Mouse (Mus musculus): ENCODE data around the gene Stk32b. TPM values are rescaled to one million over a fixed set of nuclear protein-coding genes. Genes with fewer than 3 reads are reported as not detected.

Stk32b gene
- polyA plus RNA-seq, 1 experiment from 2014 or later, result 0.35 TPM

DNA sequence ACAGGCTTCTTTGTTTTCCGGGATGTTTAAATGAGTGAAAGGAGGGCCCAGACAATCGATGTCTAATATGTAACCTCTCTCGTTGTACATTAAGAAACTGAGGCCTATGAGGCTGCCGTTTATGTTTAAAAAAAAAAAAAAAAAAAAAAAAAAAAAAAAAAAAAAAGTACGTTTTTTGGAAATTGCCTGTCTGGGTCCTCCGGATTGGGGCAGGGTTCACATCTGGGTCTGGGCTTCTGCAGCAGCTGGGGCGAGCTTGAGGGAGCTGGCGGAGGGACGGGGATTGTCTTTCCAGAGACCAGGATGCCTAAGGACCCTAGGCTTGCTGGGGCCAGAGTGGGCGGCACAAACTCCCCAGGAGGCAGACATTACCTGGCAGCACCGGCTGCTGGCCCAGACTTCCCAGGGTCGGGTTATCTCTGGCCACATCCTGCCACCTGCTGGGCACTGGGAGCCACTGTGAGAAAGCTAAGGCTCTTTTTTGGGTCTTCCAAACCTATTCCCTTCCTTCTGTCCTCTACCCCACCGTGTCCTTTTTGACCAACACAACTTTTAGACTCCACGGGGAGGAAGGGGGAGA lies 503 bp upstream of the Stk32b start:
- WGBS, result 1% methylated on average over 14 of the region's 14 CpGs
- Histone ChIP-seq H3K27me3 (replicated peaks) (peaks cover 22% of the 10 kb centered on the region), H3K4me3 (replicated peaks) (peak overlapping the region; percentile 38), H3K27ac (no peak overlapping the region), H3K4me1 (replicated peaks) (no peaks in the 10 kb centered on the region; the same call in 1 of the 2 replicates), H3K9ac (no peak overlapping the region), H3K36me3 (no peaks in the 10 kb centered on the region), H3K9me3 (no peaks in the 10 kb centered on the region), H3K4me2 (replicated peaks) (peak overlapping the region; percentile 86)
- peak; percentile 70; the same call in 1 of the 2 replicates for ATAC-seq

DNA sequence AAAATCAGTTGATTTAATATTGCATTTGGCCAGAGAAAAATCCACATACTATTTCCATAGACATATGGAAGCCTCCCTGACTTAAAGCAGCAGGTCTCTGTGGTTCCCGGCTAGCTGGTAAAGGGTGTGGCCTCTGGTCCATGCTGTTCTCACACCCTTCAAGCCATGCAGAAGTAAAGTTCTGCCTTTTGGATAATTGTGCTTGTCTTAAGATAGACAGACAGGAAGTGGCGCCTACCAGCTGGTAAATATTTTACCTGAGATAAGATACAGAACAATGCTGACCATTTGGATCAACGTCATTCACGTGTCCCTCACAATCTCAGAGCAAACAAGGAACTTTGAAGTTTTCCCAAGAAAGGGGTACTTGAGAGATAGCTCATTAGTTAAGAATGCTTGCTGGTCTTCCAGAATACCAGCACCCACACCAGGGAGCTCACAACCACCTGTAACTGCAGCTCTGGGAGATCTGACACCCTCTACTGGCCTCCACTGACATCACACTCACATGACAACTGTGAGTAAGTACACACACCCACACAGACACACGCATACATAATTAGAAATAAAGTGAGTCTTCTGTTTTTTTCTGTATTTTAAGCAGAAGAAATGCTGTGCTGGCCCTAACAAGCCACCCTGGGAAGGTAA lies 7.6 kb downstream of the Stk32b start:
- Histone ChIP-seq H3K9ac (no peak overlapping the region), H3K9me3 (no peaks in the 10 kb centered on the region), H3K4me3 (replicated peaks) (no peak overlapping the region), H3K27ac (no peak overlapping the region), H3K4me2 (replicated peaks) (no peak overlapping the region), H3K4me1 (replicated peaks) (no peaks in the 10 kb centered on the region), H3K36me3 (no peaks in the 10 kb centered on the region), H3K27me3 (replicated peaks) (no peaks in the 10 kb centered on the region)
- WGBS, result 64% methylated on average over 5 of the region's 5 CpGs
- ATAC-seq, result peak; percentile 66

DNA sequence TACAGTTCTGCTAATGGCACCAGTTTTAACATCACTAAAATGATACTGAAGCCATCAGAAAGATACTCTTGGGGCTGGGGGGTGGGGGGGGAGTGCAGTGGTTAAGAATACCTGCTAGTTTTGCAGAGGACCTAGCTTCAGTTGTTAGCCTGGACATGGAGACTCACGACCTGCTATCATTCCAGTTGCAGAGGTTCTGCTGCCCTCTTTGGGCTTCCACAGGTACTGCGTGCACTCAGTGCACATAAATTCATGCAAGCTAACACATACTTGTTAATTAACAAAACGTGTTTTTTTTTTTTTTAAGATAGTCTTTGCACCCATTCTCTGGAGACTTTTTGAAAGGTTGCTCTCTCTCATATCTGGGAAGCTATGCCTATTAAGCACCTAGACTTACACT lies 8.8 kb downstream of the Stk32b start:
- no peak overlapping the region for H3K27ac ChIP-seq
- H3K4me2 ChIP-seq (replicated peaks), result no peak overlapping the region
- no peak overlapping the region for H3K9ac ChIP-seq
- 70% methylated on average over 3 of the region's 3 CpGs for WGBS
- ATAC-seq, result no peak
- H3K4me3 ChIP-seq (replicated peaks), result no peak overlapping the region
- no peaks in the 10 kb centered on the region for H3K27me3 ChIP-seq (replicated peaks)
- H3K36me3 ChIP-seq, result no peaks in the 10 kb centered on the region
- no peaks in the 10 kb centered on the region for H3K4me1 ChIP-seq (replicated peaks)
- H3K9me3 ChIP-seq, result no peaks in the 10 kb centered on the region

DNA sequence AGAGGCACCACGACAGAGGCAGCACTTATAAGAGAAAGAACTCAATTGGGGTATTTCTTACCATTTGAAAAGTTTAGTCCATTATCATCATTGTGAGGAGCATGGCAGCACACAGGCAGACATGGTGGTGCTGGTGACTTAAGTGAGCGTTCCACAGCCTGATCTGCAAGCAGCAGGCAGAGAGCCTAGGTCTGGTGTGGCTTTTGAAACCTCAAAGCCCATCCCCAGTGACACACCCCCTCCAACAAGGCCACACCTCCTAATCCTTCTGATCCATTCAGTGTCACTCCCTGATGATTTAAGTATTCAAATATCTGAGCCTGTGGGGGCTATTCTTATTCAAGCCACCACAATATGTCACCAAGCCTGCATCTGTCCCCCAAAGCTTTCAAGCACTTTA lies 12.0 kb downstream of the Stk32b start:
- 78% methylated on average over 2 of the region's 2 CpGs for WGBS
- no peak for ATAC-seq
- no peaks in the 10 kb centered on the region for H3K27me3 ChIP-seq (replicated peaks)
- H3K36me3 ChIP-seq, result no peaks in the 10 kb centered on the region
- no peak overlapping the region for H3K27ac ChIP-seq
- no peak overlapping the region for H3K4me2 ChIP-seq (replicated peaks)
- no peaks in the 10 kb centered on the region for H3K9me3 ChIP-seq
- H3K9ac ChIP-seq, result no peak overlapping the region
- H3K4me1 ChIP-seq (replicated peaks), result no peaks in the 10 kb centered on the region
- no peak overlapping the region for H3K4me3 ChIP-seq (replicated peaks)

DNA sequence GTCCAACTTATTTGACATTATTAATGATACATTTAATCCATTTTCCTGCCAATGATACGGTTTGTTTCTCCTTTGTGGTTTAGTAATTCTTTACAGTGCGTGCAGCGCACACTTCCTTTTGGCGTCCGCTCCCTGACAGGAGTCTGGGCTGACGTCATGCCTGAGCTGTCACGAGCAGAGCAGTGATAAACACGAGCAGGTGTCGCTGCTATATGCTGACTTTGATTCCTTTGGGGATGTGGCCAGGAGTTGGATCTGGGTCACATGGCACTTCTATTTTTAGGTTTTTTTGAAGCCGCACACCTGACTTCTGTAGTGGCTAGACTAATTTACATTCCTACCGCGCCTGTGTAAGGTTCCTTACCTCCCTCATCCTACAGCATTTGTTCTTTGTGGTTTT lies 17.2 kb downstream of the Stk32b start:
- Histone ChIP-seq H3K4me3 (replicated peaks) (no peak overlapping the region), H3K9ac (no peak overlapping the region), H3K27ac (no peak overlapping the region), H3K4me2 (replicated peaks) (no peak overlapping the region), H3K9me3 (no peaks in the 10 kb centered on the region), H3K27me3 (replicated peaks) (no peaks in the 10 kb centered on the region), H3K36me3 (no peaks in the 10 kb centered on the region), H3K4me1 (replicated peaks) (no peaks in the 10 kb centered on the region)
- 71% methylated on average over 12 of the region's 12 CpGs for WGBS
- ATAC-seq, result no peak

DNA sequence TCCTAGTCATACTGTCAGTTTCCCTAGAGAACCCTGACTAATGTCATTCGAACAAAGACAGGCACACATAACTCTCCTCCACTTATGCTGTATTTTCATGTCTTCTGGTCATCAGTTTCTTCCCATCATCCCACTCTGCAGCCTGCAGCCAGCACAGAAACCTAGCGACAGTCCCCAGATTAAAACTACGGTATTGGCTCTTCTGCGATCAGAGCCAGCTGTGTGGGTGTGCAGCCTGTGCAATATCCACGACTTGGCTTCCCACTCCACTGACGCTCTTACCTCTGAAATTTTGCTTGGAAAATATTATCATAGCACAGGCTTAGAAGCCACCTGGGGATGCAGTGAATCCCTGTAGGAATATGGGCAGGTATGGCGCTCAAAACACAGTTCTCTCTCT lies 19.7 kb downstream of the Stk32b start:
- Histone ChIP-seq H3K27ac (no peak overlapping the region), H3K9ac (no peak overlapping the region), H3K9me3 (no peaks in the 10 kb centered on the region), H3K27me3 (replicated peaks) (no peaks in the 10 kb centered on the region), H3K4me3 (replicated peaks) (no peak overlapping the region), H3K4me2 (replicated peaks) (no peak overlapping the region), H3K4me1 (replicated peaks) (no peaks in the 10 kb centered on the region), H3K36me3 (no peaks in the 10 kb centered on the region)
- ATAC-seq, result no peak
- 83% methylated on average over 7 of the region's 7 CpGs for WGBS

DNA sequence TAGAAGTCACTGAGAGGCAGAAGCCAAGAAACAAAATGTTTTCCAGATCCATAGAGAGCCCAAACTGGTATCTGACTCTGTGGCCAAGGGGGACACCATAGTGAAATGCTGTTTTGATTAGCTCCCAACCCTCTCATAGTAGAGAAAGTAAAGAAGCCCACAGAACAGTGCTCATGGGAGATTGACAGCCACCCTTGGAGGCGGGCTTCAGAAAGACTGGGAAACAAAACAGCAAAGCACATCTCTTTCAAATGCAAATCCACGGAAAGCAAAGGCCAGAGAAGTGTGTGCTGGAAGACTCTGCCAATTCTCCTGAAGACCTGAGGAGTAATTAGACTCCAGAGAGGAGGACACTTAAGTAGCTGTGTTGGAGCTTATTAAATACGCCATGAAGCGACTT lies 21.2 kb downstream of the Stk32b start:
- H3K4me1 ChIP-seq (replicated peaks), result no peaks in the 10 kb centered on the region
- no peak for ATAC-seq
- H3K27ac ChIP-seq, result no peak overlapping the region
- WGBS, result 57% methylated on average over 4 of the region's 4 CpGs
- H3K36me3 ChIP-seq, result no peaks in the 10 kb centered on the region
- H3K4me3 ChIP-seq (replicated peaks), result no peak overlapping the region
- H3K27me3 ChIP-seq (replicated peaks), result no peaks in the 10 kb centered on the region
- no peak overlapping the region for H3K9ac ChIP-seq
- H3K4me2 ChIP-seq (replicated peaks), result no peak overlapping the region
- H3K9me3 ChIP-seq, result no peaks in the 10 kb centered on the region

DNA sequence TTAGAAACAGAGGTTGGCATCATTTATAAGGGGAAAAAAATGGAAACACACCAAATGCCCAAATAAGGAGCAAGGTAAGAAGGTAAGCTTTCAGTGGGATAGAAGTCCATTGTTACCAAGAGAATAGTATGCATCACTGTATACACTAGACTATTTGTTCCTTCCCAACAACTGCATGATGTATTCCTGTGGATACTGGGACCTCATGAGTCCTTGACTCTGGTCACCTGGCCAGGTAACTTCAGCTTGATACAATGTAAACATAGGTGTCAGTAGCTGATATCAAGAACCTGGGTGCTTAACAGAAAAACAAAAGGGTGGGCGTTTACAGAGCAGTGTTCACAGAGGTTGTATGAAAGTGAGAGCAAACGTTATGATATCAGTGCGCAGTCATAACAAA lies 24.2 kb downstream of the Stk32b start:
- Histone ChIP-seq H3K27ac (no peak overlapping the region), H3K4me3 (replicated peaks) (no peak overlapping the region), H3K4me2 (replicated peaks) (no peak overlapping the region), H3K9ac (no peak overlapping the region), H3K27me3 (replicated peaks) (no peaks in the 10 kb centered on the region), H3K36me3 (no peaks in the 10 kb centered on the region), H3K9me3 (no peaks in the 10 kb centered on the region), H3K4me1 (replicated peaks) (no peaks in the 10 kb centered on the region)
- no peak for ATAC-seq
- 65% methylated on average over 3 of the region's 3 CpGs for WGBS

DNA sequence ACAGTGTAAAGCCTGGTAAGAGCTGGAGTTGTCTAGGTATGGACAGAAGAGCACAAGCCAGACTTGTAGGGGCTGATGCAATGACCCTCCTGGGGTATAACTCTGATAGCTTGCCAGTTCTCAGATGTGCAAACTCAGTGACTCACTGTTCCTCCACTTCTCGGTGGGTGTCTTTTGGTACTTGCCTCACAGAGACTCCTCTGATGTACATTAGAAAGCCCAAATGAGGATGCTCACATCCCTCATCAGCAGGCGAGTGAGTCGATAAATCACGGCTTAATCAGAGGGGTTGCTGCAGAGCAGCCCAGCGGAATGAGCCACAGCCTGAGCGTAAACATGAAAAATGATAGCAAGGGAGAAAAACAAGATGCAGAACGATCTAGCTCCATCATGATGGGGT lies 46.2 kb downstream of the Stk32b start:
- H3K4me3 ChIP-seq (replicated peaks), result no peak overlapping the region
- no peaks in the 10 kb centered on the region for H3K9me3 ChIP-seq
- 85% methylated on average over 7 of the region's 7 CpGs for WGBS
- no peak overlapping the region for H3K27ac ChIP-seq
- no peak for ATAC-seq
- H3K4me2 ChIP-seq (replicated peaks), result no peak overlapping the region
- no peak overlapping the region for H3K9ac ChIP-seq
- H3K27me3 ChIP-seq (replicated peaks), result no peaks in the 10 kb centered on the region
- no peaks in the 10 kb centered on the region for H3K36me3 ChIP-seq
- H3K4me1 ChIP-seq (replicated peaks), result no peaks in the 10 kb centered on the region

DNA sequence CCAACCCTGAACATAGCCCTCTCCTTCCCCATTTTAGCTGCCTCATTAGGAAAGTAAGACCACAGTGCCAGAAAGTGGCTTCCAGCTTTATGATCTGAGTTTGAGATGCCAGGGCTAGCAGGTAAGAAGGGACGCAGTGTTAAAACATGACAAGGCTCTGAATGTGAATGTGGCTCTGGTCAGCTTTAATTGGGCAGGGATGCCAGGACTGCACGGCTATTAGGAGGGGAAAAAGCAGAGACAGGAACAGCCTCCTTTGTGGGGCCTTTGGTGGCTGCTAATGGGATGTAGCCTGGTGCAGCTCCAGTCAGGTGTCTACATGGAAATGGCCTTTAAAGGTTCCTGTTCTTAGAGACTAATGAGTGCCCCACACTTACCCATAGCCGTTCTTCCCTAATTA lies 52.0 kb downstream of the Stk32b start:
- no peak for ATAC-seq
- Histone ChIP-seq H3K4me3 (replicated peaks) (no peak overlapping the region), H3K9me3 (no peaks in the 10 kb centered on the region), H3K27ac (no peak overlapping the region), H3K9ac (no peak overlapping the region), H3K27me3 (replicated peaks) (no peaks in the 10 kb centered on the region), H3K4me2 (replicated peaks) (no peak overlapping the region), H3K4me1 (replicated peaks) (no peaks in the 10 kb centered on the region), H3K36me3 (no peaks in the 10 kb centered on the region)
- WGBS, result 78% methylated on average over 3 of the region's 3 CpGs

DNA sequence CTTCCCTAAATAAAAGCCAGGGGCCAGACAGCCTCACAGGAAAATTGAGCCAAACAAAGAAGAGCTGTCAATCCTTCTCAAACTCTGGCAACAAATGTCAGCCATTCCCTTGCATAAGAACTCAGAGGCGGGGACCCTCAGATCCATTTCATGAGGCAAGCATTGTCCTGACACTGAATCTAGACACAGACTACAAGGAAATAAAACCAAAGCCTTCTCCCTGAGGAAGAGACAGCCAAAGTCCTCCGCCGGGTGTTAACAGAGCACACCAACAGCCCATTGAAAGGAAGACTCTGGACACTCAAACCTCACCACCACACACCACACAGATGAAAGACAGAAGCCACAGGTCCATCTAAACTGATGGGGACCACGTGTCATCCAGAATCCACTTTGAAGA lies 57.8 kb downstream of the Stk32b start:
- Histone ChIP-seq H3K9me3 (no peaks in the 10 kb centered on the region), H3K36me3 (no peaks in the 10 kb centered on the region), H3K4me3 (replicated peaks) (no peak overlapping the region), H3K27me3 (replicated peaks) (no peaks in the 10 kb centered on the region), H3K4me1 (replicated peaks) (no peaks in the 10 kb centered on the region), H3K9ac (no peak overlapping the region), H3K4me2 (replicated peaks) (no peak overlapping the region), H3K27ac (no peak overlapping the region)
- WGBS, result 85% methylated on average over 4 of the region's 4 CpGs
- no peak for ATAC-seq

DNA sequence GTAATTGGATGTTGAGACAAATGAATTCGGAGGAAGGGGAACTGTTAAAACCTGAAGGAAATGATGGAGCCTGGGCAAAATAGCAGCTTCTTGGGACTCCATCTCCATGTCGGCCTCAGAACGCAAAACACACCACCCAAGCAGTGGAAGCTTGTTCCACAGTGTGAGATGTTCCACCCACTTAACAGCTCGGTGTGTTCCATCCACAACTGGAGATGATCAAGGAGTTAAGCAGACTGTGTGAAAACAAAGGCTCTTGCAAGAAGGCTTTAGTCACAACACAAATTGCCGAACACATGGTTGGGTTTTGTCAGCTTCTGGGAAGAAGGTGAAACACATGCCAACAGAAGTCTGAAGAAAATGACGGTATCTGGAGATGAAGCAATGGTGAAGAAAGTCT lies 59.2 kb downstream of the Stk32b start:
- Histone ChIP-seq H3K27ac (no peak overlapping the region), H3K27me3 (replicated peaks) (no peaks in the 10 kb centered on the region), H3K9ac (no peak overlapping the region), H3K4me2 (replicated peaks) (no peak overlapping the region), H3K4me1 (replicated peaks) (no peaks in the 10 kb centered on the region), H3K4me3 (replicated peaks) (no peak overlapping the region), H3K36me3 (no peaks in the 10 kb centered on the region), H3K9me3 (no peaks in the 10 kb centered on the region)
- ATAC-seq, result no peak
- WGBS, result 84% methylated on average over 6 of the region's 6 CpGs

DNA sequence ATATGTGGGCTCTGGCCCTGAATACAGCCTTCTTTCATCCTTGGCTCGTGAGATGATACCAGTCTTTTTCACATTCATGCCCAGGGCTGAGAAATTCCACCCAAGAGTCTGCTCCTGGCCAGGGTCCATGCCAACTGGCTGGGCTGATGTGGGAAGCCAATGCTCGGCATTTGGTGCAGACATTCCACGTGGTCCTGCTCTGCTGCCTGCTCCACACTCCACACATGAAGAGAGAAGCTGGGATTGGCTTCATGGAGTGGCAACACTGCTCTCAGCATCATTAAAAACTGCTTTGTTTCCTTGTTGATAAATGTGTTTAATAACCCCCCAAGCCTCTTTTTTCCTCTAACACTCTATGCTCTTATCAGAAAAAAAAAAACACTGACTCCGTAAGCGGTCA lies 61.8 kb downstream of the Stk32b start:
- Histone ChIP-seq H3K27me3 (replicated peaks) (no peaks in the 10 kb centered on the region), H3K9ac (no peak overlapping the region), H3K36me3 (no peaks in the 10 kb centered on the region), H3K9me3 (no peaks in the 10 kb centered on the region), H3K4me3 (replicated peaks) (no peak overlapping the region), H3K27ac (no peak overlapping the region), H3K4me2 (replicated peaks) (no peak overlapping the region), H3K4me1 (replicated peaks) (no peaks in the 10 kb centered on the region)
- ATAC-seq, result no peak
- 78% methylated on average over 5 of the region's 5 CpGs for WGBS

All from intestine, embryonic 15.5 days (tissue).